Mouse (Mus musculus): ENCODE data around the gene AL732309.1.

DNA sequence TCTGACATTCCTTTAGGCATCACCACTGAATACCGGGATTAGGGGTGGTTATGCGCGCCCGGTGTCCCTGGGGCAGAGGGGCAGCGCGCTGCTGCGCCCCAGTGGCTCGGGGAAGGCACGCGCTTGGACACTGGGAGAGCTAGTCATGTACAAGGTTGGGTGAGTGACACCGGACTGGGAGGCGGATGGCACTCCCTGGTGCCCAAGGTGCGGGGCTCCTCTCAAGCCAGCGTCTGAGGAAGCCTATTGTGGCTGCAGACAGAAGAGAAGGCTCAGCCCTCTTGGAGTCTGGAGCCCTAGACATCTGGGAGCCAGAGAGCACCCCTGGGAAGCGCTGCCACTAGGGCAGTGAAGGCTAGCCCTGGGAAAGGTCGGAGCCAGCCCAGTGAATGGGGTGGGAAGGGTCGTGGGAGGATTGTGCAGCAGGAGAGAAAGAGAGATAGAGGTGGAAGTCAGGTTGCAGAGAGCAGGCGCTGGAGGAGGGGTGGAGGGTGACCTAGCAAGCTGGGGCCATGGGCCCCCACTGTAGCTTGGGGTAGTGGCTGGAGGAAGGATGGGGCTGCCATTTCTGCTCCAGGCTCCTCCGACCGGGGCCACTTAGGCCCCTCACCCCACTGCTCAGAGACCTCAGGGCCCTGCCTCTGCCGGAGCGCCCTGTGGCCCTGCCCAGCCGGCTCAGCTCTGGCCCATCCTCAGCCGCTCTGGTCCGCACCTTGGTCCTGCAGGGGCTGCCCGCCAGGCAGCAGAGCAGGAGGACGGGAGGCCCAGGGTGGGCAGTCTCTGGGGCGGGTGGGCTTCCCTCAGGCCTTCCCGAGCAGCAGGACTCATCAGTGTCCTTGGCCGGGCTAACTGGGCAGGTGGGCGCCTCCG lies 44.8 kb upstream of the AL732309.1 start:
- no peak for TF ChIP-seq POLR2A (IDR thresholded peaks at IDR 0.05; ENCODE audit: borderline replicate concordance, extremely low read depth, low read depth, low read length)
- TF ChIP-seq CTCF (IDR thresholded peaks at IDR 0.05; ENCODE audit: insufficient read depth, low read length): no peak

All from lung, adult 2 months (tissue).